Comparison of ENCODE assay signal across 8 mouse cellular contexts in genomic region chr7:99627366-99627765, GRCm38 (mm10). TPM values are rescaled to one million over a fixed set of nuclear protein-coding genes. Genes with fewer than 3 reads are reported as not detected.
DNase-seq lines count a peak whose midpoint lies in the region; ATAC-seq and TF ChIP-seq lines count a peak whose summit lies in the region.
"Had no signal": no experiment of that assay in that cellular context is flagged by ENCODE, and none has a peak within 500 bp of the region (broad histone marks: within the 10 kb centered on the region; RNA-seq: fewer than 3 reads in every experiment).

No protein-coding gene starts in this region.

- H3K4me3 ChIP-seq in intestine, embryonic 15.5 days (replicated peaks), result no peak overlapping the region
- no peak overlapping the region; the same call in 1 of the 2 replicates for H3K4me3 ChIP-seq in intestine, postnatal 0 days (ENCODE audit: low read depth, low read length)
- H3K4me3 ChIP-seq in embryonic facial prominence, embryonic 14.5 days (ENCODE audit: low read depth, low read length), result no peak overlapping the region
- no peak overlapping the region; the same call in 1 of the 2 replicates for H3K4me3 ChIP-seq in hindbrain, embryonic 16.5 days (ENCODE audit: low read length)
- H3K4me3 ChIP-seq in midbrain, postnatal 0 days (ENCODE audit: low read depth, low read length), result peak overlapping the region; percentile 54; the same call in 1 of the 2 replicates

- peaks cover 60% of the 10 kb centered on the region for H3K27me3 ChIP-seq in intestine, embryonic 15.5 days (replicated peaks)
- peaks cover 67% of the 10 kb centered on the region for H3K27me3 ChIP-seq in intestine, postnatal 0 days (replicated peaks; ENCODE audit: control insufficient read depth, insufficient read depth, low read length)
- peaks cover 62% of the 10 kb centered on the region for H3K27me3 ChIP-seq in embryonic facial prominence, embryonic 14.5 days (replicated peaks; ENCODE audit: control insufficient read depth, insufficient read depth, low read length)
- H3K27me3 ChIP-seq in hindbrain, embryonic 16.5 days (replicated peaks; ENCODE audit: control insufficient read depth, insufficient read depth, low read length), result peaks cover 12% of the 10 kb centered on the region
- H3K27me3 ChIP-seq in midbrain, postnatal 0 days (ENCODE audit: insufficient read depth, low read length), result peaks cover 39% of the 10 kb centered on the region

- H3K9ac ChIP-seq in intestine, embryonic 15.5 days, result no peak overlapping the region
- H3K9ac ChIP-seq in intestine, postnatal 0 days (ENCODE audit: low read depth, low read length), result no peak overlapping the region
- no peak overlapping the region for H3K9ac ChIP-seq in embryonic facial prominence, embryonic 14.5 days (ENCODE audit: low read depth, low read length)
- no peak overlapping the region for H3K9ac ChIP-seq in hindbrain, embryonic 16.5 days (ENCODE audit: low read depth, low read length)
- no peak overlapping the region for H3K9ac ChIP-seq in midbrain, postnatal 0 days (replicated peaks; ENCODE audit: low read length, poor library complexity, severe bottlenecking)

- H3K27ac ChIP-seq in intestine, embryonic 15.5 days, result no peak overlapping the region
- H3K27ac ChIP-seq in intestine, postnatal 0 days (ENCODE audit: low read depth, low read length), result no peak overlapping the region
- H3K27ac ChIP-seq in embryonic facial prominence, embryonic 14.5 days (replicated peaks; ENCODE audit: low read depth, low read length), result no peak overlapping the region
- H3K27ac ChIP-seq in hindbrain, embryonic 16.5 days (ENCODE audit: low read depth, low read length), result no peak overlapping the region
- no peak overlapping the region for H3K27ac ChIP-seq in midbrain, postnatal 0 days (ENCODE audit: low read depth, low read length)

- H3K4me1 ChIP-seq in intestine, embryonic 15.5 days (replicated peaks), result peaks cover 16% of the 10 kb centered on the region
- H3K4me1 ChIP-seq in intestine, postnatal 0 days (replicated peaks; ENCODE audit: control insufficient read depth, insufficient read depth, low read length), result peaks cover 6% of the 10 kb centered on the region; the same call in 1 of the 2 replicates
- peaks cover 13% of the 10 kb centered on the region for H3K4me1 ChIP-seq in embryonic facial prominence, embryonic 14.5 days (ENCODE audit: control insufficient read depth, insufficient read depth, low read length)
- peaks cover 7% of the 10 kb centered on the region for H3K4me1 ChIP-seq in hindbrain, embryonic 16.5 days (ENCODE audit: control insufficient read depth, insufficient read depth, low read depth, low read length)
- H3K4me1 ChIP-seq in midbrain, postnatal 0 days (ENCODE audit: insufficient read depth, low read length), result no peaks in the 10 kb centered on the region

- no peak for DNase-seq in embryonic facial prominence, embryonic 14.5 days (ENCODE audit: low spot score)
- no peak for DNase-seq in midbrain, postnatal 0 days (ENCODE audit: low spot score)
- no peak for DNase-seq in cerebellum, postnatal 10 days
- no peak for DNase-seq in frontal cortex, adult 2 months (ENCODE audit: extremely low spot score in 1 of 2, low spot score in 1 of 2)

- no peak for ATAC-seq in intestine, embryonic 15.5 days
- no peak for ATAC-seq in intestine, postnatal 0 days
- no peak for ATAC-seq in embryonic facial prominence, embryonic 14.5 days (ENCODE audit: low read depth)
- ATAC-seq in hindbrain, embryonic 16.5 days, result no peak
- no peak for ATAC-seq in midbrain, postnatal 0 days (ENCODE audit: low FRiP score)

- H3K9me3 ChIP-seq in intestine, embryonic 15.5 days, result no peaks in the 10 kb centered on the region
- H3K9me3 ChIP-seq in intestine, postnatal 0 days (ENCODE audit: control insufficient read depth), result no peaks in the 10 kb centered on the region
- no peaks in the 10 kb centered on the region for H3K9me3 ChIP-seq in embryonic facial prominence, embryonic 14.5 days (ENCODE audit: control insufficient read depth, low read length)
- no peaks in the 10 kb centered on the region for H3K9me3 ChIP-seq in hindbrain, embryonic 16.5 days (ENCODE audit: control insufficient read depth, low read length)
- no peaks in the 10 kb centered on the region for H3K9me3 ChIP-seq in midbrain, postnatal 0 days (ENCODE audit: low read length)

- TF ChIP-seq CTCF in intestine, postnatal 0 days (IDR thresholded peaks at IDR 0.05; ENCODE audit: low read depth), result no peak
- no peak for TF ChIP-seq CTCF in midbrain, postnatal 0 days (IDR thresholded peaks at IDR 0.05)

- no peaks in the 10 kb centered on the region for H3K36me3 ChIP-seq in intestine, embryonic 15.5 days
- H3K36me3 ChIP-seq in intestine, postnatal 0 days (ENCODE audit: control insufficient read depth, insufficient read depth), result no peaks in the 10 kb centered on the region
- H3K36me3 ChIP-seq in embryonic facial prominence, embryonic 14.5 days (ENCODE audit: control insufficient read depth, insufficient read depth, low read length), result no peaks in the 10 kb centered on the region
- H3K36me3 ChIP-seq in hindbrain, embryonic 16.5 days (ENCODE audit: control insufficient read depth, insufficient read depth, low read length), result no peaks in the 10 kb centered on the region
- no peaks in the 10 kb centered on the region for H3K36me3 ChIP-seq in midbrain, postnatal 0 days (ENCODE audit: insufficient read depth, low read length)
- H3K36me3 ChIP-seq: G1E had no signal

- 10% methylated on average over 7 of the region's 7 CpGs for WGBS in intestine, embryonic 15.5 days
- WGBS in intestine, postnatal 0 days, result 6% methylated on average over 7 of the region's 7 CpGs
- 3% methylated on average over 7 of the region's 7 CpGs for WGBS in embryonic facial prominence, embryonic 14.5 days
- 6% methylated on average over 7 of the region's 7 CpGs for WGBS in hindbrain, embryonic 16.5 days
- WGBS in midbrain, postnatal 0 days, result 9% methylated on average over 7 of the region's 7 CpGs

- H3K4me2 ChIP-seq in intestine, embryonic 15.5 days (replicated peaks), result peak overlapping the region; percentile 97
- H3K4me2 ChIP-seq in intestine, postnatal 0 days (replicated peaks; ENCODE audit: low read depth), result no peak overlapping the region
- peak overlapping the region; percentile 97 for H3K4me2 ChIP-seq in embryonic facial prominence, embryonic 14.5 days (ENCODE audit: low read depth, low read length)
- H3K4me2 ChIP-seq in hindbrain, embryonic 16.5 days (ENCODE audit: low read length), result peak overlapping the region; percentile 90
- peak overlapping the region; percentile 67 for H3K4me2 ChIP-seq in midbrain, postnatal 0 days (ENCODE audit: low read depth, low read length, poor library complexity, severe bottlenecking)

RNA-seq across cellular contexts. Expression of gene Tpbgl, which starts 0.5 kb away (rescaled TPM):
- polyA plus RNA-seq in intestine, embryonic 15.5 days (2015; fragmentation: Nextera tagmentation; extraction: Ambion mirVana), result 1.3 and 1.4 TPM in 2 replicates
- 1.4 and 1.9 TPM in 2 replicates for polyA plus RNA-seq in intestine, postnatal 0 days (2015; fragmentation: Nextera tagmentation; extraction: Ambion mirVana)
- polyA plus RNA-seq in embryonic facial prominence, embryonic 14.5 days (2014; fragmentation: Nextera tagmentation; extraction: Ambion mirVana), result 2.0 and 2.5 TPM in 2 replicates
- polyA plus RNA-seq in hindbrain, embryonic 16.5 days (2015; fragmentation: Nextera tagmentation; extraction: Ambion mirVana), result 2.2 and 2.7 TPM in 2 replicates
- total RNA-seq in midbrain, postnatal 0 days (2014; rRNA removed), result 2.8 and 4.5 TPM in 2 replicates
- polyA plus RNA-seq in midbrain, postnatal 0 days (2015; fragmentation: Nextera tagmentation; extraction: Ambion mirVana), result 1.7 and 2.3 TPM in 2 replicates
- polyA plus RNA-seq in frontal cortex, adult 2 months (2012; rRNA removed), result 7.9 and 9.3 TPM in 2 replicates
- polyA plus RNA-seq: G1E had no signal
